Mouse (Mus musculus) midbrain, embryonic 13.5 days (tissue): ENCODE data around the gene Mgp. TPM values are rescaled to one million over a fixed set of nuclear protein-coding genes. Genes with fewer than 3 reads are reported as not detected.

Experiments used
- ATAC-seq: fragments of 200-750 bp; cut with Nextera tagmentation; 2 replicates; pipeline ENCODE4 v1.8.0; 2017; ENCODE audit warnings: mild to moderate bottlenecking, moderate TSS enrichment, moderate library complexity
- H3K27ac ChIP-seq: fragments of 300-500 bp; sonication (generic); 2 replicates; pipeline ENCODE4 v1.5.1; 2015; ENCODE audit warnings: inconsistent platforms, mild to moderate bottlenecking, moderate library complexity
- H3K27me3 ChIP-seq: fragments of 300-500 bp; sonication (generic); 2 replicates; pipeline ENCODE4 v1.6.1; 2015; ENCODE audit warnings: mild to moderate bottlenecking, inconsistent platforms
- H3K36me3 ChIP-seq: fragments of 300-500 bp; sonication (generic); 2 replicates; pipeline ENCODE4 v1.6.1; 2015; ENCODE audit warnings: mild to moderate bottlenecking, inconsistent platforms
- H3K4me1 ChIP-seq: fragments of 300-500 bp; sonication (generic); replicated peaks from 2 replicates; pipeline ENCODE4 v1.6.1; 2015; ENCODE audit warnings: inconsistent platforms
- H3K4me2 ChIP-seq: fragments of 300-500 bp; sonication (generic); replicated peaks from 2 replicates; pipeline ENCODE4 v1.6.1; 2015; ENCODE audit warnings: moderate library complexity, mild to moderate bottlenecking, inconsistent platforms
- H3K4me3 ChIP-seq: fragments of 300-500 bp; sonication (generic); replicated peaks from 2 replicates; pipeline ENCODE4 v1.5.1; 2015; ENCODE audit warnings: mild to moderate bottlenecking, inconsistent platforms
- H3K9ac ChIP-seq: fragments of 300-500 bp; sonication (generic); replicated peaks from 2 replicates; pipeline ENCODE4 v1.6.1; 2015; ENCODE audit warnings: mild to moderate bottlenecking, inconsistent platforms
- H3K9me3 ChIP-seq: fragments of 300-500 bp; sonication (generic); 2 replicates; pipeline ENCODE4 v1.6.1; 2016; ENCODE audit warnings: mild to moderate bottlenecking, inconsistent platforms
- WGBS: fragments of 180-500 bp; shearing (Covaris S2); methylation state at CpG from one replicate; pipeline ENCODE4 v1.1.7; 2015; 5-methylcytosine and 5-hydroxymethylcytosine counted together
- polyA plus RNA-seq: library from polyadenylated mRNA; unstranded; fragments of >200 nt; fragmentation: Nextera tagmentation; extraction: Ambion mirVana; gene quantifications from 2 replicates; pipeline ENCODE4 v1.2.1, GENCODE M21; 2015

Mgp gene
- polyA plus RNA-seq, 1 experiment from 2014 or later = 2.7 TPM

- Histone ChIP-seq H3K36me3 (no peaks in the 10 kb centered on the region), H3K9me3 (no peaks in the 10 kb centered on the region), H3K4me3 (no peak overlapping the region), H3K27me3 (no peaks in the 10 kb centered on the region), H3K4me2 (no peak overlapping the region), H3K9ac (no peak overlapping the region), H3K4me1 (0 out of 2 replicates have a peak, but pooled peaks cover 2% of the 10 kb centered on the region), H3K27ac (no peak overlapping the region)
- 20% methylated on average over 2 of the region's 2 CpGs for WGBS
- no peak for ATAC-seq
These were observed 27.8 kb downstream of the Mgp start for GRCm38 (mm10) chr6:136847790-136848189.

GRCm38 (mm10) chr6:136847267-136847666 lies 28.4 kb downstream of the Mgp start:
- Histone ChIP-seq H3K4me1 (no peaks in the 10 kb centered on the region), H3K27ac (no peak overlapping the region), H3K4me2 (no peak overlapping the region), H3K4me3 (no peak overlapping the region), H3K36me3 (no peaks in the 10 kb centered on the region), H3K27me3 (no peaks in the 10 kb centered on the region), H3K9me3 (no peaks in the 10 kb centered on the region), H3K9ac (no peak overlapping the region)
- WGBS = 91% methylated on average over 3 of the region's 3 CpGs
- ATAC-seq = no peak

GRCm38 (mm10) chr6:136845706-136846480 lies 29.7 kb downstream of the Mgp start:
- WGBS = 82% methylated on average over 5 of the region's 5 CpGs
- no peak for ATAC-seq

GRCm38 (mm10) chr6:136844903-136845302 lies 30.7 kb downstream of the Mgp start:
- no peak overlapping the region for H3K4me3 ChIP-seq
- 63% methylated on average over 2 of the region's 2 CpGs for WGBS

More at GRCm38 (mm10) chr6:136845706-136846480, 29.7 kb downstream of the Mgp start:
- no peaks in the 10 kb centered on the region for H3K27me3 ChIP-seq
- no peak overlapping the region for H3K9ac ChIP-seq
- no peak overlapping the region for H3K27ac ChIP-seq
- H3K9me3 ChIP-seq = no peaks in the 10 kb centered on the region
- no peak overlapping the region for H3K4me2 ChIP-seq
- H3K4me3 ChIP-seq = no peak overlapping the region
- no peaks in the 10 kb centered on the region for H3K36me3 ChIP-seq
- no peaks in the 10 kb centered on the region for H3K4me1 ChIP-seq

GRCm38 (mm10) chr6:136837323-136837722 lies 38.3 kb downstream of the Mgp start:
- no peak overlapping the region for H3K27ac ChIP-seq
- no peaks in the 10 kb centered on the region for H3K9me3 ChIP-seq
- no peaks in the 10 kb centered on the region for H3K27me3 ChIP-seq
- H3K4me3 ChIP-seq = no peak overlapping the region
- H3K36me3 ChIP-seq = no peaks in the 10 kb centered on the region
- no peak for ATAC-seq
- H3K4me1 ChIP-seq = no peaks in the 10 kb centered on the region
- no peak overlapping the region for H3K4me2 ChIP-seq
- WGBS = 89% methylated on average over 3 of the region's 3 CpGs
- H3K9ac ChIP-seq = no peak overlapping the region

More at GRCm38 (mm10) chr6:136844903-136845302, 30.7 kb downstream of the Mgp start:
- Histone ChIP-seq H3K9ac (no peak overlapping the region), H3K27me3 (no peaks in the 10 kb centered on the region), H3K4me1 (no peaks in the 10 kb centered on the region), H3K9me3 (no peaks in the 10 kb centered on the region), H3K36me3 (no peaks in the 10 kb centered on the region), H3K27ac (no peak overlapping the region), H3K4me2 (no peak overlapping the region)
- ATAC-seq = no peak

- Histone ChIP-seq H3K4me2 (no peak within 1 kb of the TSS), H3K27me3 (peaks cover 17% of the 10 kb centered on the region)
- 73% methylated on average over 4 of the region's 4 CpGs for WGBS
These were observed 40.3 kb downstream of the Mgp start, which contains the start of gene Smco3 for GRCm38 (mm10) chr6:136835352-136835751. TSS of gene Smco3 (minus strand) at chr6:136835452.

GRCm38 (mm10) chr6:136831712-136832111 lies 43.9 kb downstream of the Mgp start:
- Histone ChIP-seq H3K4me3 (no peak overlapping the region), H3K27ac (no peak overlapping the region), H3K36me3 (no peaks in the 10 kb centered on the region), H3K9ac (no peak overlapping the region), H3K9me3 (no peaks in the 10 kb centered on the region), H3K27me3 (peaks cover 18% of the 10 kb centered on the region), H3K4me2 (no peak overlapping the region), H3K4me1 (peaks cover 10% of the 10 kb centered on the region)
- WGBS = 77% methylated on average over 5 of the region's 5 CpGs
- ATAC-seq = no peak

More at GRCm38 (mm10) chr6:136835352-136835751, 40.3 kb downstream of the Mgp start, which contains the start of gene Smco3:
- Histone ChIP-seq H3K4me1 (no peaks in the 10 kb centered on the region), H3K9me3 (no peaks in the 10 kb centered on the region), H3K4me3 (no peak within 1 kb of the TSS), H3K36me3 (no peaks in the 10 kb centered on the region), H3K9ac (no peak within 1 kb of the TSS), H3K27ac (no peak within 1 kb of the TSS)
- ATAC-seq = no peak

GRCm38 (mm10) chr6:136828681-136829080 lies 46.9 kb downstream of the Mgp start:
- peak overlapping the region; percentile 44 for H3K4me3 ChIP-seq
- H3K4me1 ChIP-seq = peaks cover 13% of the 10 kb centered on the region
- H3K27me3 ChIP-seq = peaks cover 18% of the 10 kb centered on the region
- peak overlapping the region; percentile 85 for H3K27ac ChIP-seq
- H3K36me3 ChIP-seq = peaks cover 18% of the 10 kb centered on the region
- H3K4me2 ChIP-seq = peak overlapping the region; percentile 53
- no peaks in the 10 kb centered on the region for H3K9me3 ChIP-seq
- peak; percentile 8 for ATAC-seq
- H3K9ac ChIP-seq = peak overlapping the region; percentile 61
- WGBS = 33% methylated on average over 4 of the region's 4 CpGs

- Histone ChIP-seq H3K4me1 (peaks cover 13% of the 10 kb centered on the region), H3K27ac (peak within 1 kb of the TSS; percentile 85), H3K4me2 (peak within 1 kb of the TSS; percentile 86), H3K27me3 (peaks cover 18% of the 10 kb centered on the region), H3K9ac (peak within 1 kb of the TSS; percentile 96), H3K36me3 (peaks cover 21% of the 10 kb centered on the region), H3K4me3 (peak within 1 kb of the TSS; percentile 97), H3K9me3 (no peaks in the 10 kb centered on the region)
- under 1% methylated on average over 45 of the region's 45 CpGs for WGBS
- peak; percentile 100 for ATAC-seq
These were observed 47.6 kb downstream of the Mgp start, which contains the start of gene Wbp11 for GRCm38 (mm10) chr6:136827881-136828561. TSS of gene Wbp11 (minus strand) at chr6:136828233.

- Histone ChIP-seq H3K27ac (peak within 1 kb of the TSS; percentile 85), H3K9ac (peak within 1 kb of the TSS; percentile 96), H3K4me1 (peaks cover 13% of the 10 kb centered on the region), H3K4me3 (peak within 1 kb of the TSS; percentile 97), H3K36me3 (peaks cover 26% of the 10 kb centered on the region), H3K4me2 (peak within 1 kb of the TSS; percentile 86), H3K27me3 (peaks cover 18% of the 10 kb centered on the region), H3K9me3 (no peaks in the 10 kb centered on the region)
- under 1% methylated on average over 34 of the region's 34 CpGs for WGBS
- ATAC-seq = no peak
These were observed 48.1 kb downstream of the Mgp start, which contains the start of gene BC049715 for GRCm38 (mm10) chr6:136827516-136827880. TSS of gene BC049715 (plus strand) at chr6:136827626.

GRCm38 (mm10) chr6:136827116-136827515 lies 48.5 kb downstream of the Mgp start:
- Histone ChIP-seq H3K27ac (no peak overlapping the region), H3K9ac (peak overlapping the region; percentile 96), H3K4me1 (peaks cover 13% of the 10 kb centered on the region), H3K9me3 (no peaks in the 10 kb centered on the region), H3K36me3 (peaks cover 30% of the 10 kb centered on the region), H3K4me3 (peak overlapping the region; percentile 97), H3K27me3 (peaks cover 18% of the 10 kb centered on the region), H3K4me2 (peak overlapping the region; percentile 86)
- ATAC-seq = no peak
- 23% methylated on average over 7 of the region's 7 CpGs for WGBS

- Histone ChIP-seq H3K4me3 (no peak overlapping the region), H3K27ac (no peak overlapping the region), H3K36me3 (peaks cover 51% of the 10 kb centered on the region), H3K9me3 (no peaks in the 10 kb centered on the region), H3K4me2 (no peak overlapping the region), H3K9ac (no peak overlapping the region), H3K4me1 (peaks cover 13% of the 10 kb centered on the region), H3K27me3 (no peaks in the 10 kb centered on the region)
- ATAC-seq = no peak
- 95% methylated on average over 8 of the region's 8 CpGs for WGBS
These were observed 50.6 kb downstream of the Mgp start for GRCm38 (mm10) chr6:136824987-136825386.
